Mouse (Mus musculus) liver (tissue): Measurements from ENCODE around the gene Gm9112.
"Not testable (repeated sequence)": the region's sequence is repeated elsewhere in the genome, so short reads cannot be mapped to it uniquely, and the experiment has no call there.

ENCODE experiments used
- DNase-seq: peaks from one replicate; pipeline ENCODE4 v3.0.0-alpha.2; 2020; ENCODE audit warnings: mixed read lengths

The Gm9112 gene

DNA sequence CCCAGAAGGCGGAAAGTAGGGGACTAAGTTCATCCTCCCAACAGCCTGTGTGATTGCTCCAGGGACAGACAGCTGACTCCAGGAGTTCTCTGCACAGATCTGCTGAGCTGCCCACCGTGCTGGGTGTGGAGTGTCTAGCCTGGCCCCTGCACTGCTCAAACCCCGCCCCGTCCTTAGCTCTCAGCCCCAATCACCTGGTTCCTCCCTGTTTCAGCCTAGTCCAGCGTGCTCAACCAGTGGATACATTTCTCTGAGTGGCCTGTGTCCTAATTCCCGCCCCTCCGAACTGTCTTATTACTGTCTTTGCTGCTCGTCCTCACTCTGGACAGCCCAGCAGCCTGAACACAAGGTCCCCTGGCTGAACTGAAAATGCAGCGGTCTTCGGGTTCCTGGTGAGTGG is at the start of gene Gm9112, which contains the start of gene Dmrtc1b:
Gene Gm9112, minus strand, starts transcription at position 101 of the 400 bp plus-strand sequence.
Gene Dmrtc1b, plus strand, starts transcription at position 331 of the 400 bp plus-strand sequence.
- not testable (repeated sequence) for DNase-seq

- DNase-seq, result not testable (repeated sequence)
These were observed 16.8 kb upstream of the Gm9112 start for GRCm38 (mm10) chrX:102724226-102724625.

DNA sequence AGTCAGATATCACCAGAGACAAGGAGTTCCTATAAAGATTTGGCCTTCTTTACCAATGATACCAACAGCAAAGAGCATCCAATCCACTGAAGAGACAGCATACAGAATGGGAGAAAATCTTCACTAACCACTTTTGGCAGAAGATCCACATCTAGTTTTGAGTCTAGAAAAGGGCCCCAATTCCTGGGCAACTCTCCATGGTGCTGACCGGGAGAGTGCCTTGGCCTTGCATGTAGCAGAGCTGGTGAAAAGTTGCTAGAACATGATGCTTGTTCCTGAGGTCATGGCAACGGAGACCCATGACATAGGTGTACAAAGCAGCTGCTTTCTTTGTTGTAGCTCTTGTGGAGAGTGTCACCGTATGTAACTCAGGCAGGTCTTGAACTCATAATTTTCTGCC is 6.8 kb downstream of the Gm9112 start:
- DNase-seq, result not testable (repeated sequence)

- peak; percentile 7 for DNase-seq
These were observed 18.2 kb downstream of the Gm9112 start for GRCm38 (mm10) chrX:102689252-102689651.

DNA sequence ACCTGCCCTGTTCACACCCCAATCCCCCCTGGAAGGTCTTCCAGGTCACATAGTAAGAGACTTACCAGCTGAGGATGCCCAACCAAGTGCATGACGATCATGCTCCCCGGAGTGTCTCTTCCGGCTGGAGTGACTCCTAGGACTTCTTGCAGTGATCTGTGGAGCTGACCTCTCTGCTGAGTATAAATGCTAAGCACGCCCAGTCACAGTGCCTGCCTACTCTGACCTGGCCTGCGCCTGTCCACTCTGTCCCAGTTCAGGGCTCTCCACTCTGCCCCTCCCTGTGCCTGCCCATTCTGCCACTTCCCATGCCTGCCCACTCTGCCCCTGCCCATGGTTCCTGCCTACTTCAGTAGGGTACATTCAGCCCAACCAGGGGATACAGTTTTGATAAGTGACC is 20.6 kb downstream of the Gm9112 start, which contains the start of gene Gm3880:
Gene Gm3880, minus strand, starts transcription at position 101 of the 400 bp plus-strand sequence.
- not testable (repeated sequence) for DNase-seq

DNA sequence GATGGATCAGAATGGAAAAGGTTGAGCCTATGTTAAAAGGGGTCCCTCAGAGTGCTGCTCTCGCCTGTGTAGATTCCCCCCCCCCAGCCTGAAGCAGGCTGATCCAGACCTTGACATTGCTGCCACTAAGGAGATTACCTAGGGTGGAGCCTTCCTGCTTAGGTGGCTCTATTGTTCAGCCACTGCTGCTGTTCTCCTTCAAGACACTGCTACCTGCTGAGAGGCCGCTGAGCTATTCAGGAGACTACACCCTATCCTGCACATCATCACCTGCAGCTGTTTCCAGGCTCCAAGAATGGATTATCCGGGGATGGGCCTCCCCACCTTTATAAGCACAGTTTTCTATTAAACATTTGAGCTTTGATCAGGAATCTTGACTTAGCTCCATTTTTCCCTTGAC is 22.7 kb downstream of the Gm9112 start:
- DNase-seq, result not testable (repeated sequence)

DNA sequence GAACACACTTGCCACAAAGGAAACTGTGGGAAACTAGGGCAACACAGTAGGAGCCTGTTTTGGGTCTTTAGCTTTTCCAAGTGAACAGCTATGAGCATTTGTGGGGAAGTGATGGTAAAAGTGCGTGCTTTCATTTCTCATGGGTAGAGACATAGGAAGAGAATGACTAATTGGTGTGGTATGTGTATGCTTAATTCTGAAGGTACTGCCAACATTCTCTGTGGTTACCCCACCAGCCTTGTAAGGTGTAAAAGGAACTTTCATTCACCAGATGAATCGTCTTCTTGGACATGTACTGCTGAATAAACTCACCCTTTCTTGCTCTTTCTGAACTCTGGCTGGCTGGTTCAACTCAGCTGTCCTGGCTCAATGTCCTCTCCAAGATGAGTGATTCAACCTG is 40.8 kb downstream of the Gm9112 start:
- no peak for DNase-seq

GRCm38 (mm10) chrX:102660712-102661111 is 46.7 kb downstream of the Gm9112 start:
- DNase-seq, result no peak
